Mouse (Mus musculus) kidney, embryonic 16.5 days (tissue): ENCODE results near the gene Eif2ak4. TPM values are rescaled to one million over a fixed set of nuclear protein-coding genes. Genes with fewer than 3 reads are reported as not detected.
A peak's percentile ranks its signal among the peaks of the same experiment; 100 is the strongest.

Source experiments
- ATAC-seq: fragments of 200-750 bp; cut with Nextera tagmentation; 2 replicates; pipeline ENCODE4 v1.8.0; 2017; ENCODE audit warnings: moderate TSS enrichment; ENCODE audit not compliant: low FRiP score, low TSS enrichment
- H3K27ac ChIP-seq: fragments of 300-500 bp; sonication (generic); 2 replicates; pipeline ENCODE4 v1.5.1; 2014; ENCODE audit warnings: low read length
- H3K27me3 ChIP-seq: fragments of 300-500 bp; sonication (generic); 2 replicates; pipeline ENCODE4 v1.6.1; 2014; ENCODE audit warnings: low read length, control low read depth, mixed read lengths; ENCODE audit not compliant: insufficient read depth
- H3K36me3 ChIP-seq: fragments of 300-500 bp; sonication (generic); 2 replicates; pipeline ENCODE4 v1.6.1; 2014; ENCODE audit warnings: low read length, control low read depth, mixed read lengths; ENCODE audit not compliant: insufficient read depth
- H3K4me1 ChIP-seq: fragments of 300-500 bp; sonication (generic); 2 replicates; pipeline ENCODE4 v1.6.1; 2014; ENCODE audit warnings: low read length, control low read depth, mixed read lengths; ENCODE audit not compliant: insufficient read depth
- H3K4me2 ChIP-seq: fragments of 300-500 bp; sonication (generic); replicated peaks from 2 replicates; pipeline ENCODE4 v1.6.1; 2014; ENCODE audit warnings: low read depth, low read length
- H3K4me3 ChIP-seq: fragments of 300-500 bp; sonication (generic); 2 replicates; pipeline ENCODE4 v1.5.1; 2014; ENCODE audit warnings: mild to moderate bottlenecking, low read length
- H3K9ac ChIP-seq: fragments of 300-500 bp; sonication (generic); replicated peaks from 2 replicates; pipeline ENCODE4 v1.6.1; 2014; ENCODE audit warnings: low read length
- H3K9me3 ChIP-seq: fragments of 300-500 bp; sonication (generic); 2 replicates; pipeline ENCODE4 v1.6.1; 2016; ENCODE audit warnings: low read length, control low read depth
- WGBS: fragments of 180-500 bp; shearing (Covaris S2); extraction: QIAGEN DNeasy Blood & Tissue Kit; methylation state at CpG from one replicate; pipeline ENCODE4 v1.1.7; 2014; 5-methylcytosine and 5-hydroxymethylcytosine counted together
- polyA plus RNA-seq: library from polyadenylated mRNA; unstranded; fragments of >200 nt; fragmentation: Nextera tagmentation; extraction: Ambion mirVana; gene quantifications from 2 replicates; pipeline ENCODE4 v1.2.1, GENCODE M21; 2015

Gene Eif2ak4
- polyA plus RNA-seq, 1 experiment from 2014 or later: 12.5 TPM

- Histone ChIP-seq H3K9ac (peak within 1 kb of the TSS; percentile 90), H3K27ac (peak within 1 kb of the TSS; percentile 86), H3K27me3 (no peaks in the 10 kb centered on the region), H3K4me1 (peaks cover 13% of the 10 kb centered on the region), H3K36me3 (peaks cover 18% of the 10 kb centered on the region), H3K9me3 (no peaks in the 10 kb centered on the region), H3K4me3 (peak within 1 kb of the TSS; percentile 80), H3K4me2 (peak within 1 kb of the TSS; percentile 90)
- WGBS: under 1% methylated on average over 35 of the region's 35 CpGs
- ATAC-seq: peak; percentile 95
Measured at GRCm38 (mm10) chr2:118479550-118479909, 91.1 kb downstream of the Eif2ak4 start, which contains the start of gene Srp14. TSS of gene Srp14 (minus strand) at chr2:118479711.

- Histone ChIP-seq H3K4me3 (no peak overlapping the region), H3K27ac (no peak overlapping the region), H3K9ac (no peak overlapping the region), H3K27me3 (no peaks in the 10 kb centered on the region), H3K4me1 (peaks cover 13% of the 10 kb centered on the region), H3K4me2 (no peak overlapping the region), H3K9me3 (no peaks in the 10 kb centered on the region), H3K36me3 (peaks cover 11% of the 10 kb centered on the region)
- WGBS: 91% methylated on average over 7 of the region's 7 CpGs
- no peak for ATAC-seq
Measured at GRCm38 (mm10) chr2:118480886-118481285, 92.5 kb downstream of the Eif2ak4 start.

GRCm38 (mm10) chr2:118483032-118483431 is 94.6 kb downstream of the Eif2ak4 start:
- no peak overlapping the region for H3K9ac ChIP-seq
- H3K27me3 ChIP-seq: no peaks in the 10 kb centered on the region
- peaks cover 3% of the 10 kb centered on the region; the same call in 1 of the 2 replicates for H3K9me3 ChIP-seq
- ATAC-seq: no peak
- H3K36me3 ChIP-seq: no peaks in the 10 kb centered on the region
- no peak overlapping the region for H3K4me3 ChIP-seq
- no peak overlapping the region for H3K27ac ChIP-seq
- 82% methylated on average over 5 of the region's 5 CpGs for WGBS
- peaks cover 12% of the 10 kb centered on the region for H3K4me1 ChIP-seq
- no peak overlapping the region for H3K4me2 ChIP-seq

- Histone ChIP-seq H3K27me3 (no peaks in the 10 kb centered on the region), H3K27ac (no peak overlapping the region), H3K9ac (no peak overlapping the region), H3K4me3 (no peak overlapping the region), H3K9me3 (peaks cover 5% of the 10 kb centered on the region; the same call in 1 of the 2 replicates), H3K4me2 (no peak overlapping the region), H3K4me1 (peaks cover 4% of the 10 kb centered on the region), H3K36me3 (no peaks in the 10 kb centered on the region)
- WGBS: 79% methylated on average over 9 of the region's 9 CpGs
- ATAC-seq: no peak
Measured at GRCm38 (mm10) chr2:118484386-118484898, 96.0 kb downstream of the Eif2ak4 start.

- 77% methylated on average over 3 of the region's 3 CpGs for WGBS
Measured at GRCm38 (mm10) chr2:118485415-118485814, 97.0 kb downstream of the Eif2ak4 start.

GRCm38 (mm10) chr2:118486933-118487332 is 98.5 kb downstream of the Eif2ak4 start:
- peak; percentile 28; the same call in 1 of the 2 replicates for ATAC-seq
- H3K27me3 ChIP-seq: no peaks in the 10 kb centered on the region
- no peaks in the 10 kb centered on the region for H3K36me3 ChIP-seq
- peaks cover 28% of the 10 kb centered on the region for H3K4me1 ChIP-seq
- no peak overlapping the region for H3K27ac ChIP-seq
- WGBS: 20% methylated on average over 12 of the region's 12 CpGs
- no peak overlapping the region for H3K9ac ChIP-seq
- H3K4me3 ChIP-seq: no peak overlapping the region
- H3K4me2 ChIP-seq: no peak overlapping the region
- peaks cover 5% of the 10 kb centered on the region; the same call in 1 of the 2 replicates for H3K9me3 ChIP-seq

More at GRCm38 (mm10) chr2:118485415-118485814, 97.0 kb downstream of the Eif2ak4 start:
- H3K9me3 ChIP-seq: peaks cover 5% of the 10 kb centered on the region; the same call in 1 of the 2 replicates
- no peak overlapping the region for H3K4me3 ChIP-seq
- H3K4me1 ChIP-seq: peaks cover 14% of the 10 kb centered on the region
- H3K36me3 ChIP-seq: no peaks in the 10 kb centered on the region
- H3K4me2 ChIP-seq: no peak overlapping the region
- no peak overlapping the region for H3K9ac ChIP-seq
- no peak overlapping the region for H3K27ac ChIP-seq
- H3K27me3 ChIP-seq: no peaks in the 10 kb centered on the region
- no peak for ATAC-seq

- ATAC-seq: no peak
- no peak overlapping the region for H3K9ac ChIP-seq
- H3K4me1 ChIP-seq: peaks cover 28% of the 10 kb centered on the region
- H3K4me3 ChIP-seq: no peak overlapping the region
- 64% methylated on average over 3 of the region's 3 CpGs for WGBS
- H3K27me3 ChIP-seq: no peaks in the 10 kb centered on the region
- H3K4me2 ChIP-seq: no peak overlapping the region
- no peak overlapping the region for H3K27ac ChIP-seq
- H3K9me3 ChIP-seq: peaks cover 5% of the 10 kb centered on the region; the same call in 1 of the 2 replicates
- H3K36me3 ChIP-seq: no peaks in the 10 kb centered on the region
Measured at GRCm38 (mm10) chr2:118487806-118488205, 99.4 kb downstream of the Eif2ak4 start.

GRCm38 (mm10) chr2:118490241-118491091 is 102.0 kb downstream of the Eif2ak4 start:
- H3K9ac ChIP-seq: peak overlapping the region; percentile 18; the same call in 1 of the 2 replicates
- peak overlapping the region; percentile 80 for H3K27ac ChIP-seq
- WGBS: 15% methylated on average over 12 of the region's 12 CpGs
- peaks cover 5% of the 10 kb centered on the region; the same call in 1 of the 2 replicates for H3K9me3 ChIP-seq
- H3K4me1 ChIP-seq: peaks cover 28% of the 10 kb centered on the region
- no peaks in the 10 kb centered on the region for H3K36me3 ChIP-seq
- H3K4me2 ChIP-seq: no peak overlapping the region; the same call in 1 of the 2 replicates
- ATAC-seq: peak; percentile 76
- H3K4me3 ChIP-seq: no peak overlapping the region
- no peaks in the 10 kb centered on the region for H3K27me3 ChIP-seq

- Histone ChIP-seq H3K4me2 (no peak overlapping the region), H3K27me3 (no peaks in the 10 kb centered on the region), H3K4me3 (no peak overlapping the region), H3K36me3 (no peaks in the 10 kb centered on the region), H3K4me1 (peaks cover 28% of the 10 kb centered on the region), H3K9ac (no peak overlapping the region), H3K9me3 (peaks cover 5% of the 10 kb centered on the region; the same call in 1 of the 2 replicates), H3K27ac (peak overlapping the region; percentile 80; the same call in 1 of the 2 replicates)
- WGBS: 44% methylated on average over 5 of the region's 5 CpGs
- ATAC-seq: peak; percentile 55
Measured at GRCm38 (mm10) chr2:118491281-118491731, 102.9 kb downstream of the Eif2ak4 start.
